Mouse (Mus musculus) C2C12 (cell line): ENCODE results near the gene Dnhd1.

Experiments used
- CEBPB ChIP-seq: IDR thresholded peaks from one replicate; pipeline ENCODE4 v1.6.1; 2011; ENCODE audit warnings: low read depth, mild to moderate bottlenecking, control low read depth, moderate library complexity
- CTCF ChIP-seq: IDR thresholded peaks from one replicate; pipeline ENCODE4 v1.5.1; 2011; ENCODE audit not compliant: control insufficient read depth, insufficient read depth, insufficient read length
- FOSL1 ChIP-seq: IDR thresholded peaks from one replicate; pipeline ENCODE4 v1.8.0; 2011; ENCODE audit warnings: mild to moderate bottlenecking, low read length; ENCODE audit not compliant: poor library complexity, insufficient read depth, severe bottlenecking
- MAX ChIP-seq: IDR thresholded peaks from one replicate; pipeline ENCODE4 v1.6.1; 2011; ENCODE audit warnings: mild to moderate bottlenecking, control low read depth
- MYOD1 ChIP-seq: IDR thresholded peaks from one replicate; pipeline ENCODE4 v1.6.1; 2011; ENCODE audit warnings: low read depth; ENCODE audit not compliant: control insufficient read depth, insufficient read length
- MYOG ChIP-seq: IDR thresholded peaks from one replicate; pipeline ENCODE4 v1.6.1; 2011; ENCODE audit not compliant: control insufficient read depth, insufficient read length; ENCODE audit errors: extremely low read depth
- USF1 ChIP-seq: IDR thresholded peaks from one replicate; pipeline ENCODE4 v1.6.1; 2011; ENCODE audit warnings: low read depth, mild to moderate bottlenecking, control low read depth, moderate library complexity

DNA sequence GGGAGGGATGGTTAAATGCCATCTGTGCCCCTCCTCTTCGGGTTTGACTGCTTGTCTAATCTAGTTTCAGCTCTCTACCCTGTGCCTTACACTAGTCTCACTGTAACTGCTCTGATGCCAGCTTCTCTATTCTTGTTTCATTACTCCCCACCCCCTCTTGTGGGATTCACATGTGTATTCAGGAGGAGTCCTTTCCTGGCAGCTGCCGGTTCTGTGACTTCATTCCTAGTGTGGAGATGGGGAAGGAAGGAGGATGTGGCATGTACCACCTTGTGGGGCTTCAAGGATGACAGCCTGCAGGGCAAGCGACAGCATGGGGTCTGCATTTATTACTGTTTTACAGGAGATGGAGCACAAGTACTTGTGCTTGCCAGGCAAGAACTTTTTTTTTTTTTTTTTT lies 8.7 kb upstream of the Dnhd1 start:
- no peak for TF ChIP-seq CEBPB
- no peak for TF ChIP-seq CTCF
- no peak for TF ChIP-seq USF1
- TF ChIP-seq MYOD1: no peak
- TF ChIP-seq MAX: no peak
- TF ChIP-seq MYOG: no peak
- no peak for TF ChIP-seq FOSL1
